In the genomic region with DNA sequence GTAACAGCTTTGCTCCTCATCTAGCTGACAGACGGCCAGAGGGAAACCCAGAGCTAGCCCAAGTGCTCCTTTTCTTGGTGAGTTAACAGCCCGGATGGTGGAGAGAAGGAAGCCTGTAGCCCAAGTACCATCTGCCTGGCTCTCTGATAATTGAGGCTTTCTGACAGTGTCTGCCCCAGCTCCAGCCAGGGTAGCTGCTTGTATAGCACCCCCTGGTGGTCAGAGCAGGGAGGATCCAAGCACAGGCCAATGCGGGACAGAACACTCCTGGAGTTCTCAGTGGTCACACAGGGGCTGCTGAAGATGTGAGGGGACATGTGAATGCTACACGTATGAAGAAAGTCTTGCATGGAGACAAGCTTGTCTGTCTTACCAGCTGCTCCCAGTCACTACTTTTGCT, we compare ENCODE assay signal across 8 mouse cellular contexts. TPM values are rescaled to one million over a fixed set of nuclear protein-coding genes. Genes with fewer than 3 reads are reported as not detected.
DNase-seq lines count a peak whose midpoint lies in the region; ATAC-seq and TF ChIP-seq lines count a peak whose summit lies in the region.

No protein-coding gene starts in this region.

- peak; percentile 65 for DNase-seq in right cerebral cortex, adult 18-20 months
- DNase-seq in right cerebral cortex, postnatal 36 days (ENCODE audit: low spot score in 2 of 2) = no peak
- peak; percentile 36 for DNase-seq in cerebellum, adult 9-11 months
- DNase-seq in gastrocnemius, adult 18-20 months (ENCODE audit: low spot score) = peak; percentile 82
- peak; percentile 59 for DNase-seq in liver, embryonic 11.5 days (ENCODE audit: low spot score)
- peak; percentile 86 for DNase-seq in testis, postnatal 10 days (ENCODE audit: low spot score)

- H3K27ac ChIP-seq in intestine, postnatal 0 days (ENCODE audit: low read depth, low read length) = no peak overlapping the region
- no peak overlapping the region for H3K27ac ChIP-seq in liver, embryonic 11.5 days (ENCODE audit: low read depth, low read length)
- H3K27ac ChIP-seq in neural tube, embryonic 12.5 days = no peak overlapping the region

- no peaks in the 10 kb centered on the region for H3K27me3 ChIP-seq in intestine, postnatal 0 days (replicated peaks; ENCODE audit: control insufficient read depth, insufficient read depth, low read length)
- no peaks in the 10 kb centered on the region for H3K27me3 ChIP-seq in liver, embryonic 11.5 days (replicated peaks; ENCODE audit: control insufficient read depth, insufficient read depth, low read length)
- H3K27me3 ChIP-seq in neural tube, embryonic 12.5 days (replicated peaks) = no peaks in the 10 kb centered on the region

- H3K9ac ChIP-seq in intestine, postnatal 0 days (ENCODE audit: low read depth, low read length) = no peak overlapping the region
- no peak overlapping the region for H3K9ac ChIP-seq in liver, embryonic 11.5 days (ENCODE audit: low read depth, low read length)
- no peak overlapping the region for H3K9ac ChIP-seq in neural tube, embryonic 12.5 days

- 0 out of 2 replicates have a peak, but pooled peaks cover 1% of the 10 kb centered on the region for H3K4me1 ChIP-seq in intestine, postnatal 0 days (replicated peaks; ENCODE audit: control insufficient read depth, insufficient read depth, low read length)
- no peaks in the 10 kb centered on the region for H3K4me1 ChIP-seq in liver, embryonic 11.5 days (replicated peaks; ENCODE audit: control insufficient read depth, insufficient read depth, low read length)
- no peaks in the 10 kb centered on the region for H3K4me1 ChIP-seq in neural tube, embryonic 12.5 days

- no peak for ATAC-seq in intestine, postnatal 0 days
- ATAC-seq in liver, embryonic 11.5 days (replicated peaks; ENCODE audit: low FRiP score) = no peak
- ATAC-seq in neural tube, embryonic 12.5 days (ENCODE audit: low FRiP score, low read depth) = 0 out of 2 replicates have a peak, but pooled peaks have one; percentile 37

- no peaks in the 10 kb centered on the region for H3K9me3 ChIP-seq in intestine, postnatal 0 days (ENCODE audit: control insufficient read depth)
- no peaks in the 10 kb centered on the region for H3K9me3 ChIP-seq in liver, embryonic 11.5 days (ENCODE audit: control insufficient read depth, low read length)
- no peaks in the 10 kb centered on the region for H3K9me3 ChIP-seq in neural tube, embryonic 12.5 days

- TF ChIP-seq CTCF in intestine, postnatal 0 days (IDR thresholded peaks at IDR 0.05; ENCODE audit: low read depth) = peak; percentile 94

- no peak overlapping the region for H3K4me3 ChIP-seq in intestine, postnatal 0 days (ENCODE audit: low read depth, low read length)
- no peak overlapping the region for H3K4me3 ChIP-seq in liver, embryonic 11.5 days (ENCODE audit: low read depth, low read length)
- H3K4me3 ChIP-seq in neural tube, embryonic 12.5 days = no peak overlapping the region

- no peaks in the 10 kb centered on the region for H3K36me3 ChIP-seq in intestine, postnatal 0 days (ENCODE audit: control insufficient read depth, insufficient read depth)
- H3K36me3 ChIP-seq in liver, embryonic 11.5 days (ENCODE audit: control insufficient read depth, insufficient read depth, low read length) = no peaks in the 10 kb centered on the region
- H3K36me3 ChIP-seq in neural tube, embryonic 12.5 days = no peaks in the 10 kb centered on the region

- WGBS in intestine, postnatal 0 days = 41% methylated on average over 4 of the region's 4 CpGs
- 39% methylated on average over 4 of the region's 4 CpGs for WGBS in liver, embryonic 11.5 days
- 36% methylated on average over 4 of the region's 4 CpGs for WGBS in neural tube, embryonic 12.5 days

- no peak overlapping the region for H3K4me2 ChIP-seq in intestine, postnatal 0 days (replicated peaks; ENCODE audit: low read depth)
- no peak overlapping the region for H3K4me2 ChIP-seq in liver, embryonic 11.5 days
- no peak overlapping the region for H3K4me2 ChIP-seq in neural tube, embryonic 12.5 days (replicated peaks)

RNA-seq across cellular contexts. Expression of gene Col15a1, which starts 47.7 kb away (rescaled TPM):
- 10 to 100 TPM; 21.8 to 25.9 TPM for total RNA-seq in gastrocnemius, adult 18-20 months (2021)
- 13.0 and 13.1 TPM in 2 replicates for polyA plus RNA-seq in intestine, postnatal 0 days (2015; fragmentation: Nextera tagmentation; extraction: Ambion mirVana)
- polyA plus RNA-seq in liver, embryonic 11.5 days (2014; fragmentation: Nextera tagmentation; extraction: Ambion mirVana) = 1.2 and 1.4 TPM in 2 replicates
- 4.9 and 5.6 TPM in 2 replicates for polyA plus RNA-seq in neural tube, embryonic 12.5 days (2016; fragmentation: Nextera tagmentation; extraction: Ambion mirVana)

Comparison
In these comparisons a context has a peak if more than half of its experiments do, and no peak if none do; other contexts are left out.
1. DNase-seq: peak in right cerebral cortex, adult 18-20 months (single experiment), cerebellum, adult 9-11 months (single experiment), gastrocnemius, adult 18-20 months (single experiment), liver, embryonic 11.5 days (single experiment) and testis, postnatal 10 days (single experiment); none in right cerebral cortex, postnatal 36 days (0 of 2).